Mouse (Mus musculus) cerebellum, postnatal 14 days (tissue): Measurements from ENCODE around the gene Gm5294.

Experiments used
- DNase-seq, 2 experiments: peaks; one replicate each; pipeline ENCODE4 v3.0.0; 2021; ENCODE audit warnings: mixed read lengths in 2 of 2

The Gm5294 gene

GRCm38 (mm10) chr5:138849682-138850461 is 30.0 kb downstream of the Gm5294 start:
- peak in 1 of 2 experiments; percentile 42 for DNase-seq

GRCm38 (mm10) chr5:138850462-138850844 is 30.6 kb downstream of the Gm5294 start:
- no peak for DNase-seq

- DNase-seq = no peak
Measured at GRCm38 (mm10) chr5:138851296-138851780, 31.5 kb downstream of the Gm5294 start.

- DNase-seq = no peak
Measured at GRCm38 (mm10) chr5:138852151-138852550, 32.3 kb downstream of the Gm5294 start.

GRCm38 (mm10) chr5:138853349-138853748 is 33.5 kb downstream of the Gm5294 start:
- no peak for DNase-seq

GRCm38 (mm10) chr5:138857010-138857617 is 37.2 kb downstream of the Gm5294 start:
- peak; percentile 89 to 91 for DNase-seq

- DNase-seq = peak; percentile 52 to 63
Measured at GRCm38 (mm10) chr5:138857811-138858251, 38.0 kb downstream of the Gm5294 start.

- DNase-seq = peak; percentile 62 to 63
Measured at GRCm38 (mm10) chr5:138863681-138864146, 43.8 kb downstream of the Gm5294 start.

GRCm38 (mm10) chr5:138864166-138864565 is 44.3 kb downstream of the Gm5294 start:
- no peak for DNase-seq

GRCm38 (mm10) chr5:138864880-138865279 is 45.0 kb downstream of the Gm5294 start:
- no peak for DNase-seq

GRCm38 (mm10) chr5:138865637-138866036 is 45.8 kb downstream of the Gm5294 start:
- DNase-seq = no peak
